Mouse (Mus musculus) midbrain, embryonic 16.5 days (tissue): ENCODE data around the gene Pde10a. TPM values are rescaled to one million over a fixed set of nuclear protein-coding genes. Genes with fewer than 3 reads are reported as not detected.

ENCODE experiments used
- ATAC-seq: fragments of 200-750 bp; cut with Nextera tagmentation; 2 replicates; pipeline ENCODE4 v1.8.0; 2017; ENCODE audit warnings: moderate TSS enrichment
- H3K27ac ChIP-seq: fragments of 300-500 bp; sonication (generic); 2 replicates; pipeline ENCODE4 v1.5.1; 2014; ENCODE audit warnings: mild to moderate bottlenecking, low read length, mixed read lengths
- H3K27me3 ChIP-seq: fragments of 300-500 bp; sonication (generic); 2 replicates; pipeline ENCODE4 v1.6.1; 2014; ENCODE audit warnings: low read depth, low read length, mixed read lengths; ENCODE audit not compliant: control insufficient read depth, insufficient read depth
- H3K36me3 ChIP-seq: fragments of 300-500 bp; sonication (generic); 2 replicates; pipeline ENCODE4 v1.6.1; 2014; ENCODE audit warnings: mild to moderate bottlenecking, low read length, moderate library complexity, mixed read lengths; ENCODE audit not compliant: control insufficient read depth, insufficient read depth
- H3K4me1 ChIP-seq: fragments of 300-500 bp; sonication (generic); 2 replicates; pipeline ENCODE4 v1.6.1; 2014; ENCODE audit warnings: mild to moderate bottlenecking, low read length, mixed read lengths; ENCODE audit not compliant: control insufficient read depth, insufficient read depth
- H3K4me2 ChIP-seq: fragments of 300-500 bp; sonication (generic); 2 replicates; pipeline ENCODE4 v1.6.1; 2014; ENCODE audit warnings: mild to moderate bottlenecking, low read length, mixed read lengths
- H3K4me3 ChIP-seq: fragments of 300-500 bp; sonication (generic); 2 replicates; pipeline ENCODE4 v1.5.1; 2014; ENCODE audit warnings: low read depth, mild to moderate bottlenecking, low read length, moderate library complexity, mixed read lengths
- H3K9ac ChIP-seq: fragments of 300-500 bp; sonication (generic); 2 replicates; pipeline ENCODE4 v1.6.1; 2014; ENCODE audit warnings: low read depth, low read length, mixed read lengths
- H3K9me3 ChIP-seq: fragments of 300-500 bp; sonication (generic); replicated peaks from 2 replicates; pipeline ENCODE4 v1.6.1; 2014; ENCODE audit warnings: mild to moderate bottlenecking, low read length, mixed read lengths; ENCODE audit not compliant: control insufficient read depth, poor library complexity, severe bottlenecking
- WGBS: fragments of 180-500 bp; shearing (Covaris S2); extraction: QIAGEN DNeasy Blood & Tissue Kit; methylation state at CpG from one replicate; pipeline ENCODE4 v1.1.7; 2014; 5-methylcytosine and 5-hydroxymethylcytosine counted together
- polyA plus RNA-seq: library from polyadenylated mRNA; unstranded; fragments of >200 nt; fragmentation: Nextera tagmentation; extraction: Ambion mirVana; gene quantifications from 2 replicates; pipeline ENCODE4 v1.2.1, GENCODE M21; 2015

Gene Pde10a
- polyA plus RNA-seq, 1 experiment from 2014 or later = 14.3 TPM

GRCm38 (mm10) chr17:8778839-8779238, 253.7 kb downstream of the Pde10a start:
- 77% methylated on average over 5 of the region's 5 CpGs for WGBS
- Histone ChIP-seq H3K27me3 (no peaks in the 10 kb centered on the region), H3K4me1 (no peaks in the 10 kb centered on the region), H3K27ac (no peak overlapping the region), H3K4me3 (no peak overlapping the region), H3K9ac (no peak overlapping the region), H3K36me3 (no peaks in the 10 kb centered on the region), H3K9me3 (no peaks in the 10 kb centered on the region), H3K4me2 (no peak overlapping the region)
- no peak for ATAC-seq

- Histone ChIP-seq H3K27me3 (no peaks in the 10 kb centered on the region), H3K9me3 (no peaks in the 10 kb centered on the region), H3K4me3 (no peak overlapping the region), H3K4me2 (no peak overlapping the region), H3K9ac (no peak overlapping the region), H3K4me1 (no peaks in the 10 kb centered on the region), H3K27ac (no peak overlapping the region), H3K36me3 (no peaks in the 10 kb centered on the region)
- WGBS = 85% methylated on average over 4 of the region's 4 CpGs
- no peak for ATAC-seq
Measured at GRCm38 (mm10) chr17:8780484-8780883, 255.3 kb downstream of the Pde10a start.

GRCm38 (mm10) chr17:8781040-8781439, 255.9 kb downstream of the Pde10a start:
- ATAC-seq = no peak
- H3K9ac ChIP-seq = no peak overlapping the region
- H3K4me3 ChIP-seq = no peak overlapping the region
- H3K36me3 ChIP-seq = no peaks in the 10 kb centered on the region
- H3K9me3 ChIP-seq = no peaks in the 10 kb centered on the region
- no peak overlapping the region for H3K27ac ChIP-seq
- H3K27me3 ChIP-seq = no peaks in the 10 kb centered on the region
- 91% methylated on average over 2 of the region's 2 CpGs for WGBS
- no peaks in the 10 kb centered on the region for H3K4me1 ChIP-seq
- H3K4me2 ChIP-seq = no peak overlapping the region

- H3K4me1 ChIP-seq = no peaks in the 10 kb centered on the region
- no peak overlapping the region for H3K27ac ChIP-seq
- no peaks in the 10 kb centered on the region for H3K36me3 ChIP-seq
- no peak overlapping the region for H3K4me2 ChIP-seq
- H3K9me3 ChIP-seq = no peaks in the 10 kb centered on the region
- H3K27me3 ChIP-seq = no peaks in the 10 kb centered on the region
- H3K4me3 ChIP-seq = no peak overlapping the region
- ATAC-seq = no peak
- H3K9ac ChIP-seq = no peak overlapping the region
- WGBS = 68% methylated on average over 1 of the region's 1 CpGs
Measured at GRCm38 (mm10) chr17:8781576-8781975, 256.4 kb downstream of the Pde10a start.

GRCm38 (mm10) chr17:8785908-8786307, 260.7 kb downstream of the Pde10a start:
- Histone ChIP-seq H3K27me3 (no peaks in the 10 kb centered on the region), H3K9me3 (no peaks in the 10 kb centered on the region), H3K36me3 (no peaks in the 10 kb centered on the region), H3K27ac (no peak overlapping the region), H3K4me1 (no peaks in the 10 kb centered on the region), H3K4me2 (no peak overlapping the region), H3K4me3 (no peak overlapping the region), H3K9ac (no peak overlapping the region)
- no peak for ATAC-seq
- WGBS = 73% methylated on average over 6 of the region's 6 CpGs

- Histone ChIP-seq H3K9me3 (no peaks in the 10 kb centered on the region), H3K27me3 (no peaks in the 10 kb centered on the region), H3K4me2 (no peak overlapping the region), H3K4me3 (no peak overlapping the region), H3K27ac (no peak overlapping the region), H3K9ac (no peak overlapping the region), H3K4me1 (no peaks in the 10 kb centered on the region), H3K36me3 (no peaks in the 10 kb centered on the region)
- no peak for ATAC-seq
- 91% methylated on average over 4 of the region's 4 CpGs for WGBS
Measured at GRCm38 (mm10) chr17:8786484-8786883, 261.3 kb downstream of the Pde10a start.

GRCm38 (mm10) chr17:8787762-8788161, 262.6 kb downstream of the Pde10a start:
- H3K9ac ChIP-seq = no peak overlapping the region
- H3K27me3 ChIP-seq = no peaks in the 10 kb centered on the region
- no peak for ATAC-seq
- no peaks in the 10 kb centered on the region for H3K4me1 ChIP-seq
- no peaks in the 10 kb centered on the region for H3K36me3 ChIP-seq
- no peak overlapping the region for H3K4me3 ChIP-seq
- H3K27ac ChIP-seq = no peak overlapping the region
- 53% methylated on average over 8 of the region's 8 CpGs for WGBS
- no peaks in the 10 kb centered on the region for H3K9me3 ChIP-seq
- H3K4me2 ChIP-seq = no peak overlapping the region

- Histone ChIP-seq H3K9ac (no peak overlapping the region), H3K4me3 (no peak overlapping the region), H3K4me2 (no peak overlapping the region), H3K9me3 (no peaks in the 10 kb centered on the region), H3K36me3 (no peaks in the 10 kb centered on the region), H3K4me1 (no peaks in the 10 kb centered on the region), H3K27me3 (peaks cover 4% of the 10 kb centered on the region), H3K27ac (no peak overlapping the region)
- no peak for ATAC-seq
- WGBS = 68% methylated on average over 4 of the region's 4 CpGs
Measured at GRCm38 (mm10) chr17:8791561-8791960, 266.4 kb downstream of the Pde10a start.

GRCm38 (mm10) chr17:8792611-8793010, 267.4 kb downstream of the Pde10a start:
- H3K4me3 ChIP-seq = no peak overlapping the region
- peaks cover 7% of the 10 kb centered on the region for H3K27me3 ChIP-seq
- no peak overlapping the region for H3K9ac ChIP-seq
- no peak for ATAC-seq
- 86% methylated on average over 7 of the region's 7 CpGs for WGBS
- H3K36me3 ChIP-seq = no peaks in the 10 kb centered on the region
- no peaks in the 10 kb centered on the region for H3K9me3 ChIP-seq
- H3K4me2 ChIP-seq = no peak overlapping the region
- H3K27ac ChIP-seq = no peak overlapping the region
- no peaks in the 10 kb centered on the region for H3K4me1 ChIP-seq

GRCm38 (mm10) chr17:8797624-8798023, 272.5 kb downstream of the Pde10a start:
- H3K4me2 ChIP-seq = no peak overlapping the region
- H3K4me3 ChIP-seq = no peak overlapping the region
- no peak overlapping the region for H3K27ac ChIP-seq
- no peak overlapping the region for H3K9ac ChIP-seq
- H3K27me3 ChIP-seq = peaks cover 15% of the 10 kb centered on the region
- 13% methylated on average over 2 of the region's 2 CpGs for WGBS
- peaks cover 3% of the 10 kb centered on the region; the same call in 1 of the 2 replicates for H3K4me1 ChIP-seq
- no peak for ATAC-seq
- no peaks in the 10 kb centered on the region for H3K36me3 ChIP-seq
- H3K9me3 ChIP-seq = no peaks in the 10 kb centered on the region
